Mouse (Mus musculus) kidney, embryonic 16.5 days (tissue): ENCODE results near the gene Actr1a. TPM values are rescaled to one million over a fixed set of nuclear protein-coding genes. Genes with fewer than 3 reads are reported as not detected.
A peak's percentile ranks its signal among the peaks of the same experiment; 100 is the strongest.

Experiments used
- ATAC-seq: fragments of 200-750 bp; cut with Nextera tagmentation; 2 replicates; pipeline ENCODE4 v1.8.0; 2017; ENCODE audit warnings: moderate TSS enrichment; ENCODE audit not compliant: low FRiP score, low TSS enrichment
- H3K27ac ChIP-seq: fragments of 300-500 bp; sonication (generic); 2 replicates; pipeline ENCODE4 v1.5.1; 2014; ENCODE audit warnings: low read length
- H3K27me3 ChIP-seq: fragments of 300-500 bp; sonication (generic); 2 replicates; pipeline ENCODE4 v1.6.1; 2014; ENCODE audit warnings: low read length, control low read depth, mixed read lengths; ENCODE audit not compliant: insufficient read depth
- H3K36me3 ChIP-seq: fragments of 300-500 bp; sonication (generic); 2 replicates; pipeline ENCODE4 v1.6.1; 2014; ENCODE audit warnings: low read length, control low read depth, mixed read lengths; ENCODE audit not compliant: insufficient read depth
- H3K4me1 ChIP-seq: fragments of 300-500 bp; sonication (generic); 2 replicates; pipeline ENCODE4 v1.6.1; 2014; ENCODE audit warnings: low read length, control low read depth, mixed read lengths; ENCODE audit not compliant: insufficient read depth
- H3K4me2 ChIP-seq: fragments of 300-500 bp; sonication (generic); replicated peaks from 2 replicates; pipeline ENCODE4 v1.6.1; 2014; ENCODE audit warnings: low read depth, low read length
- H3K4me3 ChIP-seq: fragments of 300-500 bp; sonication (generic); 2 replicates; pipeline ENCODE4 v1.5.1; 2014; ENCODE audit warnings: mild to moderate bottlenecking, low read length
- H3K9ac ChIP-seq: fragments of 300-500 bp; sonication (generic); replicated peaks from 2 replicates; pipeline ENCODE4 v1.6.1; 2014; ENCODE audit warnings: low read length
- H3K9me3 ChIP-seq: fragments of 300-500 bp; sonication (generic); 2 replicates; pipeline ENCODE4 v1.6.1; 2016; ENCODE audit warnings: low read length, control low read depth
- WGBS: fragments of 180-500 bp; shearing (Covaris S2); extraction: QIAGEN DNeasy Blood & Tissue Kit; methylation state at CpG from one replicate; pipeline ENCODE4 v1.1.7; 2014; 5-methylcytosine and 5-hydroxymethylcytosine counted together
- polyA plus RNA-seq: library from polyadenylated mRNA; unstranded; fragments of >200 nt; fragmentation: Nextera tagmentation; extraction: Ambion mirVana; gene quantifications from 2 replicates; pipeline ENCODE4 v1.2.1, GENCODE M21; 2015

The Actr1a gene
- polyA plus RNA-seq, 1 experiment from 2014 or later: 144 TPM

- H3K4me3 ChIP-seq: no peak overlapping the region
- no peak overlapping the region for H3K9ac ChIP-seq
- H3K9me3 ChIP-seq: no peaks in the 10 kb centered on the region
- H3K27ac ChIP-seq: peak overlapping the region; percentile 12; the same call in 1 of the 2 replicates
- no peaks in the 10 kb centered on the region for H3K27me3 ChIP-seq
- 81% methylated on average over 1 of the region's 1 CpGs for WGBS
- H3K4me1 ChIP-seq: peaks cover 55% of the 10 kb centered on the region
- H3K36me3 ChIP-seq: peaks cover 42% of the 10 kb centered on the region
- ATAC-seq: no peak
- H3K4me2 ChIP-seq: no peak overlapping the region
Measured at GRCm38 (mm10) chr19:46404030-46404429, 8.5 kb upstream of the Actr1a start.

GRCm38 (mm10) chr19:46400558-46400957 is 5.0 kb upstream of the Actr1a start:
- no peak overlapping the region for H3K9ac ChIP-seq
- no peak for ATAC-seq
- peaks cover 41% of the 10 kb centered on the region for H3K4me1 ChIP-seq
- H3K27ac ChIP-seq: no peak overlapping the region
- 86% methylated on average over 7 of the region's 7 CpGs for WGBS
- H3K9me3 ChIP-seq: no peaks in the 10 kb centered on the region
- no peak overlapping the region for H3K4me2 ChIP-seq
- no peaks in the 10 kb centered on the region for H3K27me3 ChIP-seq
- no peak overlapping the region for H3K4me3 ChIP-seq
- H3K36me3 ChIP-seq: peaks cover 27% of the 10 kb centered on the region

DNA sequence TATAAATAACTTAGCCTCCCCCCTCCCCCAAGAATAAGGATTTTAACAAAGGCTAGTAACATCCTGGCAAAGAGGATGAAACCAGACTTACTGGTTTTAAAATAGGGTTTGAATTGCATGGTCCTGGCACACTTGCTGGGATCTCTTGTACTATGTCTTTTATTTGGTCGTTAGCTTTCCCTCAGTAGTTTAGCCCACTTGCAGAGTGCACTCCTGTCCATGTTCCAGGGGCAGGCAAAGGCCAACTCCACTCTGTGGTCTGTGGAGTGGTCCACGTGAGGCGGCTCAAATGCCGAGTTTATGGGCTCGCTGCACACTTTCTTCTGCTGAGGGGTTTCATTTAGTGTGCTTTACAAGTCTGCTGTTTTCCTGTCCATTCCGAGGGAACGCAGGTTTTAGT is 4.3 kb upstream of the Actr1a start:
- WGBS: 54% methylated on average over 7 of the region's 7 CpGs
- no peak overlapping the region for H3K4me3 ChIP-seq
- H3K9me3 ChIP-seq: no peaks in the 10 kb centered on the region
- 0 out of 2 replicates have a peak overlapping the region, but pooled peaks have one; percentile 10 for H3K27ac ChIP-seq
- no peaks in the 10 kb centered on the region for H3K27me3 ChIP-seq
- peak overlapping the region; percentile 12; the same call in 1 of the 2 replicates for H3K4me2 ChIP-seq
- no peak for ATAC-seq
- 0 out of 2 replicates have a peak overlapping the region, but pooled peaks have one; percentile 26 for H3K9ac ChIP-seq
- H3K36me3 ChIP-seq: peaks cover 20% of the 10 kb centered on the region
- peaks cover 39% of the 10 kb centered on the region for H3K4me1 ChIP-seq

DNA sequence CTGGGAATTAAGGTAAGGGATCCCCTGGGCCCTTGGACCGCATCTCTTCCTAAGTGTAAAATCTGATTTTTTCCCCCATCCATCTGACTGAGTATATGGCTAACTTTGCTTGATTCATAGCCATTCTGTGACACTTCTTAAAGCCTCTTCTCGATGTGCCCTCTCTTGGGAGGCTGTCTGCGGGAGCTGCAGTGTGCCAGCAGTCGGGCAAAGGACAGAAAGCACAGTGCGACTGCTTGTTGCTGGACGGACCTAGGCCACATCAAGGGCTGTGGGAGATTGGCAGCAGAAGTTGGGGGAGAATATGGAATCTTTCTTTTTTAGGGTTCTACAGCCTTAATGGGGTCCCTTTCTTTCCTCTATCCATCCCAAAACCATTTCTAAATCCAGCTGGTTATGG is 3.8 kb upstream of the Actr1a start:
- H3K36me3 ChIP-seq: peaks cover 19% of the 10 kb centered on the region
- no peak for ATAC-seq
- WGBS: 74% methylated on average over 6 of the region's 6 CpGs
- no peaks in the 10 kb centered on the region for H3K27me3 ChIP-seq
- no peak overlapping the region for H3K27ac ChIP-seq
- peak overlapping the region; percentile 21; the same call in 1 of the 2 replicates for H3K4me2 ChIP-seq
- H3K4me1 ChIP-seq: peaks cover 42% of the 10 kb centered on the region
- 0 out of 2 replicates have a peak overlapping the region, but pooled peaks have one; percentile 67 for H3K4me3 ChIP-seq
- no peaks in the 10 kb centered on the region for H3K9me3 ChIP-seq
- H3K9ac ChIP-seq: peak overlapping the region; percentile 24; the same call in 1 of the 2 replicates

GRCm38 (mm10) chr19:46398401-46398800 is 2.9 kb upstream of the Actr1a start:
- Histone ChIP-seq H3K4me3 (peak overlapping the region; percentile 67), H3K4me2 (peak overlapping the region; percentile 71), H3K27me3 (no peaks in the 10 kb centered on the region), H3K4me1 (peaks cover 42% of the 10 kb centered on the region), H3K36me3 (peaks cover 14% of the 10 kb centered on the region), H3K27ac (no peak overlapping the region), H3K9me3 (no peaks in the 10 kb centered on the region), H3K9ac (peak overlapping the region; percentile 77)
- WGBS: 40% methylated on average over 3 of the region's 3 CpGs
- ATAC-seq: no peak

DNA sequence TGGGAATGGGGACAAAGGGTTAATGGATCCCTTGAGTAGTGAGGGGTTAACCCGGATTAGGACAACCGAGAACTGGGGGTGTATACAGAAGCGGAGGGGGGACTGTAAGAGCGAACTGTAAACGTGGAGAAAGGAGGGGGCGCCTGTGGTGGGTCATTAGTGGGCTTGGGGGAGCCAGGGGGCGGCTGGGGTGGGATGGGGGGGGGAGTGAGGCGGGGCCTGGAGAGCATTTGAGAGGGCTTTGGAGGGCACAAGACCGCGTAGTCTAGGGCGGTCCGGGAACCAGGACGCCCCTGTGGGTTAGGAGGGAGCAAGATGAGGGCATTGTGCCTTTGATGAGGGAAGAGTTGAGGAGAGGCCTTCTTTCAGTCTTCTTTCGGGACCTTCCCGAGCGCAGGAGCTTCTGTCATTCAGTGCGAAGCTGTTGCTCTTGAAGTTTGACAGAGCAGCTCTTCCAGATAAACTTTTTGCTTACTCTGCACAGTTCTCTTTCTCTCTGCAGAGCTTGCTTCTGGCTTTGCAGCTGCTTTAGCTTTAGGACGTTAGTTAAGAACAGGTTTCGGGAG is 2.0 kb upstream of the Actr1a start:
- no peak for ATAC-seq

DNA sequence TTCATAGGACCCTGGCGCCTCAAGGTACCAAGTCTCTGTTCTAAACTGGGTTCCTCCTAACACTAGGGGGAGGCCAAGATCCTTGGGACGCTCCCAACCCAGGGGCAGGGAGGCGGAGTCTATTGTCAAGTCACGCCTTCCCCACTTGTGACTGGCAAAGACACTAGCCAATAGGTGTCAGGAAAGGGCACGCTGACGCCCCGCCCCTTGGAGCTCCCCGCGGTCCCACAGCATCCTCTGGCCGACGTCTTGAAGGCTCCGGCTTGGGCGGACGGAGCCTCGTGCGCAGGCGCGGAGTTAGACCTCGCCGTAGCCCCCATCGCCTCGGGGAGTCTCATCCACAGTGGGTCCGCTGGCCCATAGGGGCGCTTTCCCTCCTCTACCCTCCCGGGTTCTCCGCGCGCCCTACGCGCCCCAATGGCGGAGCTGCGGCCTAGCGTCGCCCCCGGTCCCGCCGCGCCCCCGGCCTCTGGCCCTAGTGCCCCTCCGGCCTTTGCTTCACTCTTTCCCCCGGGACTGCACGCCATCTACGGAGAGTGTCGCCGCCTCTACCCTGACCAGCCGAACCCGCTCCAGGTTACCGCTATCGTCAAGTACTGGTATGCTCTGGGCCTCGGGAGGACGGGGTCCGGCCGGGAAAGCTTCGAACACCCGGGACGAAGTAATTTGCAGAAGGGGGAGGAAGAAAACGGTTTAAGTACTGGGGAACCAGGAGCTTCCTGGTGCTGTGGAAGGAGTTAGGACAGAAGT is 1.3 kb upstream of the Actr1a start, which contains the start of gene Sufu:
Gene Sufu, plus strand, starts transcription at position 211 of the 750 bp plus-strand sequence.
- Histone ChIP-seq H3K9me3 (no peaks in the 10 kb centered on the region), H3K4me2 (peak within 1 kb of the TSS; percentile 71), H3K27me3 (no peaks in the 10 kb centered on the region), H3K4me1 (peaks cover 45% of the 10 kb centered on the region), H3K36me3 (peaks cover 6% of the 10 kb centered on the region; the same call in 1 of the 2 replicates), H3K4me3 (peak within 1 kb of the TSS; percentile 96), H3K9ac (peak within 1 kb of the TSS; percentile 87), H3K27ac (peak within 1 kb of the TSS; percentile 81)
- peak; percentile 87 for ATAC-seq
- 1% methylated on average over 55 of the region's 57 CpGs for WGBS

More for the DNA sequence above, 2.0 kb upstream of the Actr1a start:
- H3K27me3 ChIP-seq: no peaks in the 10 kb centered on the region
- H3K9me3 ChIP-seq: no peaks in the 10 kb centered on the region
- peak overlapping the region; percentile 71 for H3K4me2 ChIP-seq
- peak overlapping the region; percentile 77 for H3K9ac ChIP-seq
- under 1% methylated on average over 19 of the region's 19 CpGs for WGBS
- peak overlapping the region; percentile 81 for H3K27ac ChIP-seq
- peak overlapping the region; percentile 67 for H3K4me3 ChIP-seq
- peaks cover 41% of the 10 kb centered on the region for H3K4me1 ChIP-seq
- peaks cover 8% of the 10 kb centered on the region; the same call in 1 of the 2 replicates for H3K36me3 ChIP-seq

- peaks cover 45% of the 10 kb centered on the region for H3K4me1 ChIP-seq
- peak overlapping the region; percentile 57 for H3K4me2 ChIP-seq
- no peaks in the 10 kb centered on the region for H3K9me3 ChIP-seq
- H3K4me3 ChIP-seq: peak overlapping the region; percentile 96
- 12% methylated on average over 8 of the region's 8 CpGs for WGBS
- H3K9ac ChIP-seq: peak overlapping the region; percentile 87
- H3K27ac ChIP-seq: peak overlapping the region; percentile 63; the same call in 1 of the 2 replicates
- H3K36me3 ChIP-seq: peaks cover 2% of the 10 kb centered on the region; the same call in 1 of the 2 replicates
- ATAC-seq: no peak
- H3K27me3 ChIP-seq: no peaks in the 10 kb centered on the region
Measured at GRCm38 (mm10) chr19:46396109-46396508, 561 bp upstream of the Actr1a start.

DNA sequence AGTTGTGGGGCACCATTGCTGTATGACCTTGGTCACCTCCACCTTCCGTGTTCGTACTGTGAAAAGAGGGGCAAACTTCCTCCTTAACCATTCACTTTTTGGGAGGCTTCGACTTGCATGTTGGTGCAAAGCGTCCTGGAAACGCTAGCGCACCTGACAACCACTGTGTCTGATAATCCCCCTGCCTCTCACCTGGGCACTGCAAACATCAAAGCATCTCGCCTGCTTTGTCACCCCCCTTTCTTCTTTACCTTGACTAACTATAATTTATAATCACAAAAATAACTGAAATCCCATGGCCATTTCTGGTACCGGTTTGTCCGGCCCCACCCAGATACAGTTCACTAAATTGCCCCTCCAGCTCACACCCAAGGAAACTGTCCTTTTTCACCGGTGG is 838 bp downstream of the Actr1a start:
- Histone ChIP-seq H3K27ac (no peak overlapping the region), H3K36me3 (no peaks in the 10 kb centered on the region), H3K4me1 (peaks cover 38% of the 10 kb centered on the region), H3K4me2 (peak overlapping the region; percentile 70), H3K9me3 (no peaks in the 10 kb centered on the region), H3K4me3 (peak overlapping the region; percentile 96), H3K9ac (peak overlapping the region; percentile 52), H3K27me3 (no peaks in the 10 kb centered on the region)
- WGBS: 3% methylated on average over 10 of the region's 10 CpGs
- ATAC-seq: no peak
